Mouse (Mus musculus): Measurements from ENCODE around the gene Tifab. TPM values are rescaled to one million over a fixed set of nuclear protein-coding genes. Genes with fewer than 3 reads are reported as not detected.

Tifab gene
- total and polyA plus RNA-seq, 2 experiments from 2014 or later, result 0.31 to 0.75 TPM

GRCm38 (mm10) chr13:56167446-56168402 lies 11.0 kb downstream of the Tifab start:
- Histone ChIP-seq H3K27me3 (ENCODE audit: insufficient read depth, low read length) (no peaks in the 10 kb centered on the region), H3K4me2 (ENCODE audit: low read depth, low read length) (no peak overlapping the region), H3K27ac (no peak overlapping the region; the same call in 1 of the 2 replicates), H3K9ac (replicated peaks; ENCODE audit: low read length) (no peak overlapping the region), H3K4me3 (ENCODE audit: low read length) (no peak overlapping the region), H3K4me1 (ENCODE audit: insufficient read depth, low read length) (peaks cover 3% of the 10 kb centered on the region; the same call in 1 of the 2 replicates), H3K36me3 (ENCODE audit: insufficient read depth, low read length) (no peaks in the 10 kb centered on the region), H3K9me3 (ENCODE audit: low read length) (no peaks in the 10 kb centered on the region)
- ATAC-seq (peak; percentile 66), DNase-seq (ENCODE audit: low spot score) (peak; percentile 44)
- TF ChIP-seq CTCF (IDR thresholded peaks at IDR 0.05; ENCODE audit: low read depth), result peak; percentile 76
- 24% methylated on average over 14 of the region's 14 CpGs for WGBS

GRCm38 (mm10) chr13:56165561-56165960 lies 13.1 kb downstream of the Tifab start:
- H3K4me3 ChIP-seq (ENCODE audit: low read length), result no peak overlapping the region
- ATAC-seq (no peak), DNase-seq (ENCODE audit: low spot score) (no peak)
- peaks cover 3% of the 10 kb centered on the region; the same call in 1 of the 2 replicates for H3K4me1 ChIP-seq (ENCODE audit: insufficient read depth, low read length)
- H3K27ac ChIP-seq, result no peak overlapping the region
- no peak overlapping the region for H3K9ac ChIP-seq (replicated peaks; ENCODE audit: low read length)
- no peak for TF ChIP-seq CTCF (IDR thresholded peaks at IDR 0.05; ENCODE audit: low read depth)
- no peaks in the 10 kb centered on the region for H3K9me3 ChIP-seq (ENCODE audit: low read length)
- no peak overlapping the region for H3K4me2 ChIP-seq (ENCODE audit: low read depth, low read length)
- no peaks in the 10 kb centered on the region for H3K27me3 ChIP-seq (ENCODE audit: insufficient read depth, low read length)
- no peaks in the 10 kb centered on the region for H3K36me3 ChIP-seq (ENCODE audit: insufficient read depth, low read length)
- 87% methylated on average over 11 of the region's 11 CpGs for WGBS

GRCm38 (mm10) chr13:56164372-56164771 lies 14.3 kb downstream of the Tifab start:
- Histone ChIP-seq H3K4me2 (ENCODE audit: low read depth, low read length) (no peak overlapping the region), H3K4me1 (ENCODE audit: insufficient read depth, low read length) (peaks cover 3% of the 10 kb centered on the region; the same call in 1 of the 2 replicates), H3K36me3 (ENCODE audit: insufficient read depth, low read length) (no peaks in the 10 kb centered on the region), H3K9me3 (ENCODE audit: low read length) (no peaks in the 10 kb centered on the region), H3K27me3 (ENCODE audit: insufficient read depth, low read length) (no peaks in the 10 kb centered on the region), H3K27ac (no peak overlapping the region), H3K4me3 (ENCODE audit: low read length) (no peak overlapping the region), H3K9ac (replicated peaks; ENCODE audit: low read length) (no peak overlapping the region)
- TF ChIP-seq CTCF (IDR thresholded peaks at IDR 0.05; ENCODE audit: low read depth), result no peak
- DNase-seq (ENCODE audit: low spot score) (no peak), ATAC-seq (no peak)
- WGBS, result 80% methylated on average over 3 of the region's 3 CpGs

GRCm38 (mm10) chr13:56163751-56164150 lies 14.9 kb downstream of the Tifab start:
- 47% methylated on average over 6 of the region's 6 CpGs for WGBS
- no peak overlapping the region for H3K9ac ChIP-seq (replicated peaks; ENCODE audit: low read length)
- H3K36me3 ChIP-seq (ENCODE audit: insufficient read depth, low read length), result no peaks in the 10 kb centered on the region
- no peak overlapping the region for H3K27ac ChIP-seq
- no peak for TF ChIP-seq CTCF (IDR thresholded peaks at IDR 0.05; ENCODE audit: low read depth)
- peak; percentile 36 for DNase-seq (ENCODE audit: low spot score)
- no peaks in the 10 kb centered on the region for H3K9me3 ChIP-seq (ENCODE audit: low read length)
- ATAC-seq, result no peak
- no peak overlapping the region for H3K4me2 ChIP-seq (ENCODE audit: low read depth, low read length)
- H3K4me3 ChIP-seq (ENCODE audit: low read length), result no peak overlapping the region
- H3K4me1 ChIP-seq (ENCODE audit: insufficient read depth, low read length), result peaks cover 3% of the 10 kb centered on the region; the same call in 1 of the 2 replicates
- no peaks in the 10 kb centered on the region for H3K27me3 ChIP-seq (ENCODE audit: insufficient read depth, low read length)

GRCm38 (mm10) chr13:56162859-56163258 lies 15.8 kb downstream of the Tifab start:
- DNase-seq (ENCODE audit: low spot score), result no peak
- Histone ChIP-seq H3K36me3 (ENCODE audit: insufficient read depth, low read length) (no peaks in the 10 kb centered on the region), H3K27ac (no peak overlapping the region), H3K27me3 (ENCODE audit: insufficient read depth, low read length) (no peaks in the 10 kb centered on the region), H3K9ac (replicated peaks; ENCODE audit: low read length) (no peak overlapping the region), H3K4me2 (ENCODE audit: low read depth, low read length) (no peak overlapping the region), H3K4me3 (ENCODE audit: low read length) (no peak overlapping the region), H3K9me3 (ENCODE audit: low read length) (no peaks in the 10 kb centered on the region), H3K4me1 (ENCODE audit: insufficient read depth, low read length) (peaks cover 1% of the 10 kb centered on the region; the same call in 1 of the 2 replicates)
- TF ChIP-seq CTCF (IDR thresholded peaks at IDR 0.05; ENCODE audit: low read depth), result no peak
- ATAC-seq, result no peak
- 84% methylated on average over 6 of the region's 6 CpGs for WGBS

- Histone ChIP-seq H3K9ac (replicated peaks; ENCODE audit: low read length) (no peak overlapping the region), H3K4me3 (ENCODE audit: low read length) (no peak overlapping the region), H3K27ac (no peak overlapping the region), H3K4me2 (ENCODE audit: low read depth, low read length) (no peak overlapping the region), H3K9me3 (ENCODE audit: low read length) (no peaks in the 10 kb centered on the region), H3K27me3 (ENCODE audit: insufficient read depth, low read length) (no peaks in the 10 kb centered on the region), H3K4me1 (ENCODE audit: insufficient read depth, low read length) (no peaks in the 10 kb centered on the region), H3K36me3 (ENCODE audit: insufficient read depth, low read length) (no peaks in the 10 kb centered on the region)
- DNase-seq (ENCODE audit: low spot score), result no peak
- TF ChIP-seq CTCF (IDR thresholded peaks at IDR 0.05; ENCODE audit: low read depth), result no peak
- WGBS, result 67% methylated on average over 17 of the region's 17 CpGs
- no peak for ATAC-seq
Observed at GRCm38 (mm10) chr13:56159614-56160363, 18.9 kb downstream of the Tifab start.

All from hindbrain, postnatal 0 days (tissue).